9 mouse cellular contexts compared by ENCODE assay signal in the genomic region with DNA sequence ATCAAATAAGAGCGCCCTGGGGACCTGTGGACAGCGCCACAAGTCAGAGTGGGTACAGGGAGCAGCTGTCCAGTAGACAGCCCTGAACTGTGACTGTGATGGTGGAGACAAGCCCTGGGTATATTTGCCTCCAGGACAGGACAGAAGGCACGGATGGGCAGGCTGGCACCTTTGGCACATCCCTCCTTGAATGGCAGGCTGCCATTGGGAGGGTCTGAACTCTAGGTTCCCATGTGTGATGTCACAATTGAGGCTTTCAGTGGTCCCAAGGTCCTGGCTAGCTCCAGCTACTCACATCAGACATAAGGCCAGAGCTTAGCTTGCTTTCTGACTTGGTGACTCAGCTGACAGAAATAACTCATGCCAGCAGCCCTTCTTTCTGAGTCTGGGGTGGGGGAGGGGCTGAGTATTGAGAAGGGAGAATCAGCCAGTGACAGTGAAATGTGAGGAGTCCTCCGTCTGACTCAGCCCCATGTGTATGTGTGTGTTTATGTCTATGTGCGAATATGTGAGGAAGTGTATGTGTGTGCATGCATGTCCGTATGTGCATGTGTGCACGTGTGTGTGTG.
A peak's percentile ranks its signal among the peaks of the same experiment; 100 is the strongest.
DNase-seq lines count a peak whose midpoint lies in the region; ATAC-seq and TF ChIP-seq lines count a peak whose summit lies in the region.
"Had no signal": no experiment of that assay in that cellular context is flagged by ENCODE, and none has a peak within 500 bp of the region (broad histone marks: within the 10 kb centered on the region; RNA-seq: fewer than 3 reads in every experiment).

No protein-coding gene starts in this region.

- WGBS in heart, embryonic 12.5 days = 54% methylated on average over 7 of the region's 7 CpGs
- WGBS in kidney, adult 2 months = 71% methylated on average over 7 of the region's 7 CpGs

- DNase-seq in heart, postnatal 25 days (ENCODE audit: low spot score) = no peak
- peak; percentile 79 for DNase-seq in CH12.LX (ENCODE audit: extremely low read depth)
- peak; percentile 65 for DNase-seq in embryo, embryonic 11 days
- DNase-seq in layer of hippocampus, adult 18-20 months (ENCODE audit: low spot score in 2 of 2) = peak; percentile 40 to 66
- DNase-seq in thymus, postnatal 4 days = no peak
- no peak for DNase-seq in kidney, adult 2 months

- peak; percentile 41; the same call in 1 of the 2 replicates for ATAC-seq in heart, embryonic 12.5 days (ENCODE audit: insufficient number of reproducible peaks, low FRiP score)
- no peak for ATAC-seq in inflammation-experienced regulatory T-cells, adult 6 months

- H3K4me1 ChIP-seq in heart, embryonic 12.5 days (replicated peaks) = peaks cover 32% of the 10 kb centered on the region
- peaks cover 7 to 26% of the 10 kb centered on the region in 2 experiments for H3K4me1 ChIP-seq in CH12.LX (ENCODE audit: control insufficient read depth in 1 of 2, insufficient read depth in 2 of 2)
- peaks cover 4% of the 10 kb centered on the region; the same call in 1 of the 2 replicates for H3K4me1 ChIP-seq in kidney, adult 2 months (ENCODE audit: control insufficient read depth, insufficient read depth, low read length)

- intact Hi-C loops in heart, postnatal 25 days (cut with DNase I) = no loop called here

- no peak for TF ChIP-seq CTCF in CH12.LX (conservative IDR thresholded peaks at IDR 0.05 in 1 of 2, IDR thresholded peaks at IDR 0.05 in 1 of 2; ENCODE audit: low read depth in 2 of 2, low read length in 2 of 2)
- TF ChIP-seq CTCF in kidney, adult 2 months (conservative IDR thresholded peaks at IDR 0.05; ENCODE audit: insufficient read depth, insufficient read length, low read depth, low read length) = no peak

- H3K4me2 ChIP-seq in heart, embryonic 12.5 days = no peak overlapping the region
- no peak overlapping the region for H3K4me2 ChIP-seq in CH12.LX (ENCODE audit: insufficient read depth, low read depth, poor library complexity, severe bottlenecking)

- dilution Hi-C loops in CH12.LX (cut with MboI; ENCODE audit: extremely low pct_ligation_motif_present, extremely low pct_unique_long_range_greater_than_20kb, low sequenced_read_pairs) = no loop called here

- TF ChIP-seq POLR2A in CH12.LX (IDR thresholded peaks at IDR 0.05; ENCODE audit: low read depth, low read length) = no peak
- no peak for TF ChIP-seq POLR2A in kidney, adult 2 months (IDR thresholded peaks at IDR 0.05; ENCODE audit: low read depth, low read length)

- TF ChIP-seq EP300 in CH12.LX (IDR thresholded peaks at IDR 0.05; ENCODE audit: low read length) = no peak

- H3K27ac ChIP-seq in heart, embryonic 12.5 days (ENCODE audit: poor library complexity, severe bottlenecking) = peak overlapping the region; percentile 91
- peak overlapping the region; percentile 7; the same call in 1 of the 2 replicates for H3K27ac ChIP-seq in CH12.LX (ENCODE audit: insufficient read depth, low read depth)
- no peak overlapping the region for H3K27ac ChIP-seq in kidney, adult 2 months (ENCODE audit: insufficient read depth, low read depth, low read length)

- no peak for TF ChIP-seq RAD21 in CH12.LX (IDR thresholded peaks at IDR 0.05; ENCODE audit: low read depth, low read length)

- peak overlapping the region; percentile 29; the same call in 1 of the 2 replicates for H3K9ac ChIP-seq in heart, embryonic 12.5 days
- H3K9ac ChIP-seq in CH12.LX (ENCODE audit: insufficient read depth, low read depth) = no peak overlapping the region

- no peaks in the 10 kb centered on the region for H3K27me3 ChIP-seq in heart, embryonic 12.5 days (replicated peaks)
- no peaks in the 10 kb centered on the region for H3K27me3 ChIP-seq in CH12.LX (replicated peaks)
- H3K27me3 ChIP-seq in kidney, adult 2 months (replicated peaks; ENCODE audit: control insufficient read depth, insufficient read depth, low read length) = no peaks in the 10 kb centered on the region

- no peaks in the 10 kb centered on the region for H3K79me2 ChIP-seq in CH12.LX (replicated peaks; ENCODE audit: control insufficient read depth, extremely low read depth, insufficient read depth, poor library complexity, severe bottlenecking)

- in situ Hi-C loops in CH12.LX (cut with MboI; ENCODE audit: low pct_ligation_motif_present, low pct_unique_long_range_greater_than_20kb, low sequenced_read_pairs) = no loop called here

- no peaks in the 10 kb centered on the region for H3K9me3 ChIP-seq in heart, embryonic 12.5 days (replicated peaks)
- no peaks in the 10 kb centered on the region for H3K9me3 ChIP-seq in CH12.LX (replicated peaks; ENCODE audit: low read length)
- H3K9me3 ChIP-seq: G1E had no signal

- no peaks in the 10 kb centered on the region for H3K36me3 ChIP-seq in heart, embryonic 12.5 days
- H3K36me3 ChIP-seq in CH12.LX (replicated peaks in 1 of 2; ENCODE audit: control insufficient read depth in 1 of 2, insufficient read depth in 1 of 2, low read length in 1 of 2) = no peaks in the 10 kb centered on the region
- no peaks in the 10 kb centered on the region for H3K36me3 ChIP-seq in kidney, adult 2 months (ENCODE audit: control insufficient read depth, insufficient read depth, low read length)
- H3K36me3 ChIP-seq: G1E had no signal

- no peak overlapping the region for H3K4me3 ChIP-seq in heart, embryonic 12.5 days
- no peak overlapping the region for H3K4me3 ChIP-seq in CH12.LX (replicated peaks in 1 of 3; ENCODE audit: low read depth in 2 of 3, low read length in 2 of 3, poor library complexity in 1 of 3)
- no peak overlapping the region for H3K4me3 ChIP-seq in kidney, adult 2 months (ENCODE audit: insufficient read depth, low read depth, low read length)

TF ChIP-seq in CH12.LX, 34 proteins besides CTCF, POLR2A, EP300 and RAD21:
- TF ChIP-seq CHD2 (IDR thresholded peaks at IDR 0.05; ENCODE audit: low read length) (peak; percentile 74; the same call in 1 of the 2 replicates), BHLHE40 (IDR thresholded peaks at IDR 0.05; ENCODE audit: low read depth, low read length) (peak; percentile 56), USF1 (IDR thresholded peaks at IDR 0.05; ENCODE audit: low read depth, low read length) (no peak), MEF2A (IDR thresholded peaks at IDR 0.05; ENCODE audit: borderline replicate concordance, low read depth, low read length) (peak; percentile 98), JUN (IDR thresholded peaks at IDR 0.05; ENCODE audit: insufficient read depth, low read depth, low read length) (peak; percentile 44; the same call in 1 of the 2 replicates), ZNF384 (IDR thresholded peaks at IDR 0.05; ENCODE audit: low read depth, low read length) (no peak), MXI1 (IDR thresholded peaks at IDR 0.05; ENCODE audit: low read depth, low read length) (0 out of 2 replicates have a peak, but pooled peaks have one; percentile 16), SIN3A (IDR thresholded peaks at IDR 0.05; ENCODE audit: low read length) (peak; percentile 49; the same call in 1 of the 2 replicates)

Comparison
In these comparisons a context has a peak if more than half of its experiments do, and no peak if none do; other contexts are left out.
1. DNase-seq: peak in CH12.LX (single experiment), embryo, embryonic 11 days (single experiment) and layer of hippocampus, adult 18-20 months (2 of 2); none in heart, postnatal 25 days (single experiment), thymus, postnatal 4 days (single experiment) and kidney, adult 2 months (single experiment).